Mouse (Mus musculus): ENCODE results near the gene Vgll3. TPM values are rescaled to one million over a fixed set of nuclear protein-coding genes. Genes with fewer than 3 reads are reported as not detected.

Gene Vgll3
- 16.5 and 17.8 TPM in 2 replicates for polyA plus RNA-seq (2012; rRNA removed)

DNA sequence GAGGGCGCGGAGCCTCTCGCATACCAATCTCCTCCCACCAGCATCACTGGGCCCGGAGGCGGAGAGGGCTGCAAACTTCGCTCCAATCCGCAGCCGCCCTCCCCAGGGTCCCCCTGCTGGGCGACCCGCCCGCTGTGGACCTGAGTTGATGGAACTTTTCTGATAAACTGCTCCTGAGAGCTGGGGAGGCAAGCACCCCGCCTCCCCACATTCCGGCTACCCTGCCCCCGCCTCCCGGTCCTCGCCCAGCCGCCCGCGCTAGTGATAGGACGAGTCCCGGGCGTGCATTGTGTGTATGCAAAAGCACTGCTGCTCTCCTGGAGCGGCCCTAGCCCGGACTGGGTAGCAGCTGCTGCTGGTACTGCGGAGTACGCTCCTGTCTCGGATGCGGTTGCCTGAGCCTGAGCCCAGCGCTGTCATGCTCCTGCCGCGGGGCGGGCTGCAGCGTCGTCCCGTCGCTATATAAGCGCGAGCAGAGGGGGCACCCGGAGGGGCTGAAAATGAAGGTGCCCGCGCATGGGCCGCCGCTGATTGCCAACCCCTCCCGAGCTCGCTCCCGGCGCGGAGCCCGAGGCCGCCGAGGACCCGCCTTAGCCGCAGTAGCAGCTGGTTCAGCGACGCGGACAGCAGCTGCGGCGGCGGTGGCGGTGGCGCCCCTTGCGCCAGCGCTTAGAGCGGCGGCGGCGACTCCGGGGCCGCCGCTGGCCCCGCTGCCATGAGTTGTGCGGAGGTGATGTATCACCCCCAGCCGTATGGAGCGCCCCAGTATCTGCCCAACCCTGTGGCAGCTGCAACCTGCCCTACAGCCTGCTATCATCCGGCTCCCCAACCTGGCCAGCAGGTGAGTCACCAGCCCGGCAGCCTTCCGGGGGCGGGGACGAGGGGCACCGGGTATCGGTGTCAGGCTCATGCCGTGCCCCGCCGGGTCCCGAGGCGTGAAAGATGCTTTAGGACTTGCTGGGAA, at the start of gene Vgll3:
Gene Vgll3, plus strand, starts transcription at position 340 of the 964 bp plus-strand sequence.
- Histone ChIP-seq H3K4me1 (ENCODE audit: control insufficient read depth, insufficient read depth, low read length) (no peaks in the 10 kb centered on the region), H3K4me3 (replicated peaks; ENCODE audit: extremely low read depth, low read depth, low read length) (peak within 1 kb of the TSS; percentile 53)
- peak; percentile 69; the same call in 1 of the 2 replicates for TF ChIP-seq POLR2A (IDR thresholded peaks at IDR 0.05; ENCODE audit: borderline replicate concordance, extremely low read depth, low read depth, low read length)
- TF ChIP-seq CTCF (IDR thresholded peaks at IDR 0.05; ENCODE audit: insufficient read depth, low read length): no peak
- peak; percentile 51 for DNase-seq
- 2% methylated on average over 86 of the region's 86 CpGs for WGBS

DNA sequence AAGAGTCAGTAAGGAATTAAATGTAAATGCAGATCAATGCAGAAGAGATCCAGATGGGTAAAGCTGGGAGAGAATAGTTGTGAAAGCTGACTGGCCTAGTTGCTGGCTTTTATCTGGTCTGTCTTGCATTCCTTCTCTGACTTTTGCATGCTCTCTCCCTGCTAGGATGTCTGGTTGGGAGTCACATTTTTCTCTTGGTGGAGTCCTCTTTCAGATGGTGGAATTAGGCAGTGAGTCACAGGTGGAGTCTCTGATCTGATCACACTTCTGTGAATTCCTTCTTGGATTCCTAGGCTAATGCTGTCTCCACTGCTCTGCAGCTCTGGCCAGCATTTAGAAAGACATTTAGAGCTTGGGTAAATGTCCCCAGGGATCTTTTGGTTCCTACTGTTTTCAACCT, 49.1 kb upstream of the Vgll3 start:
- H3K4me1 ChIP-seq (ENCODE audit: control insufficient read depth, insufficient read depth, low read length): no peaks in the 10 kb centered on the region
- no peak overlapping the region for H3K4me3 ChIP-seq (replicated peaks; ENCODE audit: extremely low read depth, low read depth, low read length)
- DNase-seq: no peak
- TF ChIP-seq POLR2A (IDR thresholded peaks at IDR 0.05; ENCODE audit: borderline replicate concordance, extremely low read depth, low read depth, low read length): no peak
- no peak for TF ChIP-seq CTCF (IDR thresholded peaks at IDR 0.05; ENCODE audit: insufficient read depth, low read length)

DNA sequence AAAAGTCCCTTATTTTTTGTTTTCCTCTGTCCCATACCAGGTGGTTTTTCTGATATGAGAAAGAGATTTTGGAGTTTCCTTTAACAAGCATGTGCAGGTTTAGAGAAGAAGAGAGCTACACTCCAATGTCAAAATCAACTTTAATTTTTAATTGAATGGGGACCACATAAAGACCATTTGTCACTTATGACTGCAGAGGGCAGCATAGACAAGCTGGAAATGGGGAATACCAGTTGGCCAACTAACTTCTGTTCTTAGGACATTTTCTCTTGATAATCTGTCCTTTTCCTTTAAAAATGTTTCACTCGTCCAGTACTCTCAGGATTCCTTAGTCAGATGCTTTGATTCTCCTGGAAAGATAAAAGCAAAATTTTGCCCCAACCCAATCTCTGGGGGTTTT, 29.1 kb upstream of the Vgll3 start:
- TF ChIP-seq POLR2A (IDR thresholded peaks at IDR 0.05; ENCODE audit: borderline replicate concordance, extremely low read depth, low read depth, low read length): no peak
- no peak for TF ChIP-seq CTCF (IDR thresholded peaks at IDR 0.05; ENCODE audit: insufficient read depth, low read length)
- no peak for DNase-seq
- 43% methylated on average over 1 of the region's 1 CpGs for WGBS
- Histone ChIP-seq H3K4me3 (replicated peaks; ENCODE audit: extremely low read depth, low read depth, low read length) (no peak overlapping the region), H3K4me1 (ENCODE audit: control insufficient read depth, insufficient read depth, low read length) (no peaks in the 10 kb centered on the region)

DNA sequence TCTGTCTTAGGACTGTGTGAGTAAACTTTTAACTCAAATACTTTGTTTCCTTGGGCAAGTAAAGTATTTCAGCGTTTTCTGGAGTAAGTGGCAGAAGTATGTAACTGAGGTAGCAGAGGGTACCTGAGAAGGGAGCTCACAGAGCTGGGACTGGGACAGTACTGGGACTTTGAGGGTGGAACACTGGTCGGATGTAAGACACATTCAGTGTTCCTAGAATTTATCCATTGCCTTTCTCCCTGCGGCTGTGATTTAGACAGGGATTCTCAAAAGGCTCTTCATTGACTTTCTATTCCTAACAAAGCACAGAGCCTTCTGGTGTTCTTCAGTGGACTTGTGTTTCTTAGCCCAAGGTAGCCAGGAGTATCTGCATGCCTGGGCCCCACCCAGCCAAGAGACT, 1.0 kb downstream of the Vgll3 start:
- DNase-seq: no peak
- peak overlapping the region; percentile 53 for H3K4me3 ChIP-seq (replicated peaks; ENCODE audit: extremely low read depth, low read depth, low read length)
- TF ChIP-seq POLR2A (IDR thresholded peaks at IDR 0.05; ENCODE audit: borderline replicate concordance, extremely low read depth, low read depth, low read length) (no peak), CTCF (IDR thresholded peaks at IDR 0.05; ENCODE audit: insufficient read depth, low read length) (no peak)
- 22% methylated on average over 3 of the region's 3 CpGs for WGBS
- H3K4me1 ChIP-seq (ENCODE audit: control insufficient read depth, insufficient read depth, low read length): no peaks in the 10 kb centered on the region

DNA sequence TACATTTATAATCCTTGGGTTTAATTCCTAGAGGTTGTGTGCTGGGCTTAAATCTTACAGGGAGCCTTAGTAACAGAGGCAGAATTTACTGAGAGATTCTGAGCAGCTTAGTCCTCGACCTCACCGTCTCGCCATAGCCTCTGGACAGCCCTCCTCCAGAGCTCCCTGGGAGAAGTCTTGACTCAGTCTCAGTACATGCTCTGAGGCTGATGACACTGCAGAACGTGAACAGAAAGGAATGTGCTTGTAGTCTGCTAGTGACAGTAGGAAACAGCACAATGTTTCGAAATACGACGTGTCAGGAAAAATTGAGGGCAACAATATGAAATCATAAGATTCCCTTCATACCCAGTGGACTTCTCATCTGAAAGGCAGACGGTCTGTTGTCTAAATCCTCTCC, 3.7 kb downstream of the Vgll3 start:
- H3K4me3 ChIP-seq (replicated peaks; ENCODE audit: extremely low read depth, low read depth, low read length): no peak overlapping the region
- TF ChIP-seq POLR2A (IDR thresholded peaks at IDR 0.05; ENCODE audit: borderline replicate concordance, extremely low read depth, low read depth, low read length) (peak; percentile 37; the same call in 1 of the 2 replicates), CTCF (IDR thresholded peaks at IDR 0.05; ENCODE audit: insufficient read depth, low read length) (no peak)
- no peaks in the 10 kb centered on the region for H3K4me1 ChIP-seq (ENCODE audit: control insufficient read depth, insufficient read depth, low read length)
- no peak for DNase-seq
- 55% methylated on average over 8 of the region's 8 CpGs for WGBS

DNA sequence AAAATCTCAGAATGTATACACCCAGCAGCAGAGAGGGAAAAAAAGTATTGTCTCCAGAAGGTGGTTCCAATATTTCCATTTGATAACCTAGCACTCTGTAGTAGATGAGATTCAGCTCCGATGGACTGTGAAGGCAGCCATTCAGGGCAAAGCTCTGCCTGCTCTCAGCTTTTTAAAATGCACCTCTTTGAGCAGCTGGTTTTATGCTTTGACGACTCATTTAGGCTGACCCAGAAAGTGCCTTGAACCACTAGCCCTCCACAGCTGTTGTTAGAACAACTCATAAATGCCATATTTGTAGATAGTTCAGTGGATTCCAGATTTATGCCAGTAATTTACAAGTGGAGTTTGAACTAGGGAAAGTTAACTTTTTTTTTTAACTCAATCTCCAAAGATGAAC, 5.7 kb downstream of the Vgll3 start:
- no peak overlapping the region for H3K4me3 ChIP-seq (replicated peaks; ENCODE audit: extremely low read depth, low read depth, low read length)
- 59% methylated on average over 2 of the region's 2 CpGs for WGBS
- TF ChIP-seq POLR2A (IDR thresholded peaks at IDR 0.05; ENCODE audit: borderline replicate concordance, extremely low read depth, low read depth, low read length) (no peak), CTCF (IDR thresholded peaks at IDR 0.05; ENCODE audit: insufficient read depth, low read length) (no peak)
- DNase-seq: no peak
- no peaks in the 10 kb centered on the region for H3K4me1 ChIP-seq (ENCODE audit: control insufficient read depth, insufficient read depth, low read length)

DNA sequence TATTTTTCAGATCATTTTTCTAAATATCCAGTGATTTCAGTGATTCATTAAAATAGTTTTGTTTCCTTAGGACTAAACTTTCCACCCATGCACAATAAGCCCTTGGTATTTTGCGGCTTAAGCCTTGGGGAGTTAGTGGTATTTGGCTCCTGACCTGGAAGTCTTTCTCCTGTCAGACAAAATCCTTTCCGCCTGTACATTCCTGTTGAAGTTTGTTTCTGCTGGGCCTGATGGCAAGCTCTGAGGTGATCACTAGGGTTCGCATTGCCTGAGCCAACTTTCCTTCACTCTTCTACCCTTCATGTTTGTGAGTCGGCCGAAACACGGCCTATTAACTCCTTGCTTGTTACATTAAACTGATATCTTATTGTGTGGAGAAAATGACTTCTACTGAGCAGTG, 8.7 kb downstream of the Vgll3 start:
- no peak for DNase-seq
- H3K4me3 ChIP-seq (replicated peaks; ENCODE audit: extremely low read depth, low read depth, low read length): no peak overlapping the region
- TF ChIP-seq POLR2A (IDR thresholded peaks at IDR 0.05; ENCODE audit: borderline replicate concordance, extremely low read depth, low read depth, low read length): no peak
- no peak for TF ChIP-seq CTCF (IDR thresholded peaks at IDR 0.05; ENCODE audit: insufficient read depth, low read length)
- H3K4me1 ChIP-seq (ENCODE audit: control insufficient read depth, insufficient read depth, low read length): no peaks in the 10 kb centered on the region
- 71% methylated on average over 6 of the region's 6 CpGs for WGBS

DNA sequence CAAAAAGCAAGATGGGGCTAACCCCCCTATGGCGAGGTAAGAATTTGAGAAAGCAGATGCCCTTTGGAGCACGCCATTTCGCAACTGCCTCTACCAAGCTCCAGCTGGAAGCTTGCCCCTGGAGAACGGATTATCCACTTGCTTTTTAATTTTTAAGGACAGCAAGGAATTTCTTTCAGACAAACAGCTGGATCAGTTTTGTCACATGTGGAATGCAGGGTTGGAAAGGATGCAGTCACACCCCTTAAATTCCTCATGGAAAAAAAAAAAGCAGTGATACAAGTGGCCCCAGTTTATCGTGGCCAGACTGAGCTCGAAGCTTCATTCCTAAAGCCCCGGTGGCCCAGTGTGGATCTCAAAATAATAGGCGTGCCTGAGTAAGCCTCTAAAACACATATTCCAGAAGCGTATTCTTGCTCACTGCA, 13.1 kb downstream of the Vgll3 start:
- no peak overlapping the region for H3K4me3 ChIP-seq (replicated peaks; ENCODE audit: extremely low read depth, low read depth, low read length)
- H3K4me1 ChIP-seq (ENCODE audit: control insufficient read depth, insufficient read depth, low read length): no peaks in the 10 kb centered on the region
- no peak for DNase-seq
- TF ChIP-seq CTCF (IDR thresholded peaks at IDR 0.05; ENCODE audit: insufficient read depth, low read length): no peak
- TF ChIP-seq POLR2A (IDR thresholded peaks at IDR 0.05; ENCODE audit: borderline replicate concordance, extremely low read depth, low read depth, low read length): no peak
- 68% methylated on average over 9 of the region's 9 CpGs for WGBS

DNA sequence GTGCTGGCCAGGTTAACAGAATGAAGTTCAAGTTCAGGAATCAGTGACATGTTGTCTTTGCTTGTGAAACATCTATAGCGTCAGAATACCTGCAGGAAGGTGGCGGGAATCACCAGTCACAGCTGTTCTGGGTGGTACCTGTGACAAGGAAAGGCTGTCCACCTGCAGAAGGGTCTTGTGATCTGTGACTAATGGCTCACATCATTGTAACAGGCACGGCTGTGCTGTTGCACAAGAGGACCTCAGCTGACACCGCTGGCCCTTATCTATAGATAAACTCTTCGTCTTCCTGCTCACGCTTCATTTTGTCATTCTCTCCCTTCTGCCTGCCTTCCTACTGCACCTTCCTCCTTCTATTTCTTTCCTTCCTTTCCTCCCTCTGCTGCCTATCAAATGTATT, 14.0 kb downstream of the Vgll3 start:
- Histone ChIP-seq H3K4me1 (ENCODE audit: control insufficient read depth, insufficient read depth, low read length) (no peaks in the 10 kb centered on the region), H3K4me3 (replicated peaks; ENCODE audit: extremely low read depth, low read depth, low read length) (no peak overlapping the region)
- no peak for TF ChIP-seq POLR2A (IDR thresholded peaks at IDR 0.05; ENCODE audit: borderline replicate concordance, extremely low read depth, low read depth, low read length)
- TF ChIP-seq CTCF (IDR thresholded peaks at IDR 0.05; ENCODE audit: insufficient read depth, low read length): no peak
- WGBS: 80% methylated on average over 6 of the region's 6 CpGs
- DNase-seq: no peak

DNA sequence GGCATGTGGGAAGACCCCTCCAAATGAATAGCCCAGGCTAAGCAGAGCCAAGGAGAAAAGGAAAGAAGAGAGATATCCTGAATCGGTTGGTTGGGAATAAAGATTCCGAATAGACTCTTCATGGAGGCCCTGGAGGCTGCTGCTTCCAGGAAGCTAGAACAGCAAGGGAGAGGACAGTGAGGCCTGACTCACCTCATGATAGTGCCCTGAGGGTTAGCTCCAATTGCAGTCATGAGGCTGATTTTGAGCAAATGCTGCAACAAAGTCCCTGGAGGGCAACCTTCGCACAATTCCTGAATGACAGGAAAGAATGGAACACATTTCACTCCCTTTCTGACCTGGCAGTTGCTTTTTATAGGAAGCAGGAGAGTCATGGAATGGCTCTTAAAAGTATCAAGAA, 19.7 kb downstream of the Vgll3 start:
- TF ChIP-seq POLR2A (IDR thresholded peaks at IDR 0.05; ENCODE audit: borderline replicate concordance, extremely low read depth, low read depth, low read length) (no peak), CTCF (IDR thresholded peaks at IDR 0.05; ENCODE audit: insufficient read depth, low read length) (no peak)

More for the DNA sequence above, 19.7 kb downstream of the Vgll3 start:
- 83% methylated on average over 3 of the region's 3 CpGs for WGBS
- DNase-seq: no peak
- no peak overlapping the region for H3K4me3 ChIP-seq (replicated peaks; ENCODE audit: extremely low read depth, low read depth, low read length)
- H3K4me1 ChIP-seq (ENCODE audit: control insufficient read depth, insufficient read depth, low read length): no peaks in the 10 kb centered on the region
